Mouse (Mus musculus): ENCODE data around the gene Cltrn. TPM values are rescaled to one million over a fixed set of nuclear protein-coding genes. Genes with fewer than 3 reads are reported as not detected.

Cltrn gene
- 0.40 TPM in 1 of 2 replicates, not detected in the other for total RNA-seq (2014; rRNA removed)
- polyA plus RNA-seq (2012; rRNA removed) = not detected in 2 replicates

DNA sequence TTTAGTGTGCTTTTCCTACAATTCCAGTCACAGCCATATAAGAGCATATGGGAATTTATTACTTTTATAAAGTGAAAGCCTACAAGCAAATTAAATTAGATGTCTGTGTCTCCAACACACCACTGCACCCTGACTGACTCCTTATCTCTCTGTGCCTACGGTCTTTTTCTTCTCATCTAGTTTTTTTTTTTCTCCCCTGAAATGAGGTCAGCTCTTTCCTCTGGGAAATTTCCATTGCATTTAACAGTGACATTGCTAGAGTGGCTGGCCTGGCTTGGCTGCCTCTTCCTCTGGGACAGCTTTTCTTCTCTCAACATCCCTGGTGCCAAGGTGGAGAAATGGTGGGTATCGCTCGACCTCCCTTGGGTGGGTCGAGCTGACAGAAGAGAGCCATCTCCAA is at the start of gene Cltrn:
TSS of gene Cltrn (plus strand) at position 249 of the 400 bp plus-strand sequence.
- 79% methylated on average over 4 of the region's 4 CpGs for WGBS

DNA sequence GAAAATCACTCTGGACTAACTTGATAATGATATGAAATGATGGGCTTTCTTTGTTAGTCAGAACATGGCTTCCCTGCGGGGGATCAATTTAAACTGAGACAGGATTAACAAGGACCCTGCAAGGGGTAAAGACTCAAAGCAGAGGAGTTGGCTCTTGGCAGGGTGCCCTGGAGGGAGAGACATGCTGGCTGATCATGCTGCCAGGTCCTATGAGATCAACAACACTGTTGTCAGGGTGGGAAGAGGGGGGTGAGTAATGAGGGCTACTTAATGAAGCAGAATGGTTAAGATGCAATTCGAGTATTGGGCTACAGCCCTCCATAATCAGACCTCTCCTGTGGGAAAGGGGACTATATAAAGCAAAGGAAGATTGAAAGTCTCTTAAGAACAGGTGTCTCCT is 49.7 kb upstream of the Cltrn start:
- DNase-seq (ENCODE audit: extremely low read depth, low read depth, low spot score) = no peak
- 45% methylated on average over 2 of the region's 2 CpGs for WGBS
- Histone ChIP-seq H3K27ac (replicated peaks; ENCODE audit: insufficient read depth, low read depth, low read length) (no peak overlapping the region), H3K36me3 (ENCODE audit: control insufficient read depth, insufficient read depth, low read length) (no peaks in the 10 kb centered on the region), H3K4me3 (ENCODE audit: insufficient read depth, low read depth, low read length) (no peak overlapping the region), H3K4me1 (ENCODE audit: control insufficient read depth, insufficient read depth, low read length) (no peaks in the 10 kb centered on the region), H3K9ac (ENCODE audit: low read depth, low read length) (no peak overlapping the region), H3K79me2 (ENCODE audit: control insufficient read depth, insufficient read depth, low read length) (no peaks in the 10 kb centered on the region), H3K27me3 (ENCODE audit: control insufficient read depth, insufficient read depth, low read length) (no peaks in the 10 kb centered on the region)
- TF ChIP-seq POLR2A (IDR thresholded peaks at IDR 0.05; ENCODE audit: extremely low read depth, insufficient read depth, low read length) (no peak), CTCF (IDR thresholded peaks at IDR 0.05; ENCODE audit: low read depth, low read length) (no peak)

More for the DNA sequence above, at the start of gene Cltrn:
- Histone ChIP-seq H3K4me3 (ENCODE audit: insufficient read depth, low read depth, low read length) (no peak within 1 kb of the TSS), H3K4me1 (ENCODE audit: control insufficient read depth, insufficient read depth, low read length) (no peaks in the 10 kb centered on the region), H3K27me3 (ENCODE audit: control insufficient read depth, insufficient read depth, low read length) (no peaks in the 10 kb centered on the region), H3K36me3 (ENCODE audit: control insufficient read depth, insufficient read depth, low read length) (no peaks in the 10 kb centered on the region), H3K79me2 (ENCODE audit: control insufficient read depth, insufficient read depth, low read length) (no peaks in the 10 kb centered on the region), H3K9ac (ENCODE audit: low read depth, low read length) (no peak within 1 kb of the TSS), H3K27ac (replicated peaks; ENCODE audit: insufficient read depth, low read depth, low read length) (no peak within 1 kb of the TSS)
- TF ChIP-seq POLR2A (IDR thresholded peaks at IDR 0.05; ENCODE audit: extremely low read depth, insufficient read depth, low read length) = no peak
- TF ChIP-seq CTCF (IDR thresholded peaks at IDR 0.05; ENCODE audit: low read depth, low read length) = no peak
- DNase-seq (ENCODE audit: extremely low read depth, low read depth, low spot score) = no peak

DNA sequence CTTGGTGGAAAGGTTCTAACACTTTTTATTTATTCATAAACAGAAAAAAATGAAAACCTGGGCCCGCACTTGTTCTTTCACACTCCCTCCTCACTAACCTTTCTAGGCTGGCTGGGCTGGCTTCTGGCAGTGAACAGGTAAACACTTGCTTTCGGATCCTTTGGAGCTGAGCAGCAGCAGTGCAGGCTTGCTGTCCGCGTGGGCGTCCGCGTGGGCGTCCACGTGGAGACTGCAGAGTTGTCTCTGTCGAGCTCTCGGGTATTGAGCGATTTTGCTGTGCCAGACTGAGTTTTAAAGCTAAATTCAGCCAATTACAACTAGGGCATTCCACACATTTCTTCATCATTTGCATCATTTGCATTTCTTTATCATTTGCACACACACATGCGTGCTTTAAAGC is 46.6 kb upstream of the Cltrn start:
- no peak for TF ChIP-seq CTCF (IDR thresholded peaks at IDR 0.05; ENCODE audit: low read depth, low read length)
- no peak for TF ChIP-seq POLR2A (IDR thresholded peaks at IDR 0.05; ENCODE audit: extremely low read depth, insufficient read depth, low read length)
- Histone ChIP-seq H3K36me3 (ENCODE audit: control insufficient read depth, insufficient read depth, low read length) (no peaks in the 10 kb centered on the region), H3K9ac (ENCODE audit: low read depth, low read length) (no peak overlapping the region), H3K27ac (replicated peaks; ENCODE audit: insufficient read depth, low read depth, low read length) (no peak overlapping the region), H3K79me2 (ENCODE audit: control insufficient read depth, insufficient read depth, low read length) (no peaks in the 10 kb centered on the region), H3K4me3 (ENCODE audit: insufficient read depth, low read depth, low read length) (no peak overlapping the region), H3K4me1 (ENCODE audit: control insufficient read depth, insufficient read depth, low read length) (no peaks in the 10 kb centered on the region), H3K27me3 (ENCODE audit: control insufficient read depth, insufficient read depth, low read length) (no peaks in the 10 kb centered on the region)
- WGBS = 40% methylated on average over 13 of the region's 13 CpGs
- DNase-seq (ENCODE audit: extremely low read depth, low read depth, low spot score) = no peak

GRCm38 (mm10) chrX:164046736-164047135 is 41.9 kb upstream of the Cltrn start:
- Histone ChIP-seq H3K4me3 (ENCODE audit: insufficient read depth, low read depth, low read length) (no peak overlapping the region), H3K36me3 (ENCODE audit: control insufficient read depth, insufficient read depth, low read length) (no peaks in the 10 kb centered on the region), H3K9ac (ENCODE audit: low read depth, low read length) (no peak overlapping the region), H3K27ac (replicated peaks; ENCODE audit: insufficient read depth, low read depth, low read length) (no peak overlapping the region), H3K27me3 (ENCODE audit: control insufficient read depth, insufficient read depth, low read length) (no peaks in the 10 kb centered on the region), H3K79me2 (ENCODE audit: control insufficient read depth, insufficient read depth, low read length) (no peaks in the 10 kb centered on the region), H3K4me1 (ENCODE audit: control insufficient read depth, insufficient read depth, low read length) (no peaks in the 10 kb centered on the region)
- 68% methylated on average over 2 of the region's 2 CpGs for WGBS
- TF ChIP-seq CTCF (IDR thresholded peaks at IDR 0.05; ENCODE audit: low read depth, low read length) (no peak), POLR2A (IDR thresholded peaks at IDR 0.05; ENCODE audit: extremely low read depth, insufficient read depth, low read length) (no peak)
- no peak for DNase-seq (ENCODE audit: extremely low read depth, low read depth, low spot score)

GRCm38 (mm10) chrX:164055726-164056125 is 32.9 kb upstream of the Cltrn start:
- no peak overlapping the region for H3K4me3 ChIP-seq (ENCODE audit: insufficient read depth, low read depth, low read length)
- H3K27ac ChIP-seq (replicated peaks; ENCODE audit: insufficient read depth, low read depth, low read length) = no peak overlapping the region
- no peaks in the 10 kb centered on the region for H3K4me1 ChIP-seq (ENCODE audit: control insufficient read depth, insufficient read depth, low read length)
- TF ChIP-seq POLR2A (IDR thresholded peaks at IDR 0.05; ENCODE audit: extremely low read depth, insufficient read depth, low read length) (no peak), CTCF (IDR thresholded peaks at IDR 0.05; ENCODE audit: low read depth, low read length) (no peak)
- no peaks in the 10 kb centered on the region for H3K27me3 ChIP-seq (ENCODE audit: control insufficient read depth, insufficient read depth, low read length)
- DNase-seq (ENCODE audit: extremely low read depth, low read depth, low spot score) = no peak
- H3K79me2 ChIP-seq (ENCODE audit: control insufficient read depth, insufficient read depth, low read length) = no peaks in the 10 kb centered on the region
- WGBS = 73% methylated on average over 4 of the region's 4 CpGs
- no peak overlapping the region for H3K9ac ChIP-seq (ENCODE audit: low read depth, low read length)
- no peaks in the 10 kb centered on the region for H3K36me3 ChIP-seq (ENCODE audit: control insufficient read depth, insufficient read depth, low read length)

- Histone ChIP-seq H3K79me2 (ENCODE audit: control insufficient read depth, insufficient read depth, low read length) (no peaks in the 10 kb centered on the region), H3K4me3 (ENCODE audit: insufficient read depth, low read depth, low read length) (no peak overlapping the region), H3K9ac (ENCODE audit: low read depth, low read length) (no peak overlapping the region), H3K27ac (replicated peaks; ENCODE audit: insufficient read depth, low read depth, low read length) (no peak overlapping the region), H3K27me3 (ENCODE audit: control insufficient read depth, insufficient read depth, low read length) (no peaks in the 10 kb centered on the region), H3K4me1 (ENCODE audit: control insufficient read depth, insufficient read depth, low read length) (no peaks in the 10 kb centered on the region), H3K36me3 (ENCODE audit: control insufficient read depth, insufficient read depth, low read length) (no peaks in the 10 kb centered on the region)
- no peak for DNase-seq (ENCODE audit: extremely low read depth, low read depth, low spot score)
- WGBS = 88% methylated on average over 3 of the region's 3 CpGs
- TF ChIP-seq CTCF (IDR thresholded peaks at IDR 0.05; ENCODE audit: low read depth, low read length) = no peak
- TF ChIP-seq POLR2A (IDR thresholded peaks at IDR 0.05; ENCODE audit: extremely low read depth, insufficient read depth, low read length) = no peak
Measured at GRCm38 (mm10) chrX:164058523-164058922, 30.1 kb upstream of the Cltrn start.
